In genomic region chr11:36349856-36350255, GRCm38 (mm10) we compare ENCODE assay signal across 18 mouse cellular contexts.
A peak's percentile ranks its signal among the peaks of the same experiment; 100 is the strongest.
DNase-seq lines count a peak whose midpoint lies in the region; ATAC-seq lines count a peak whose summit lies in the region.
"Had no signal": no experiment of that assay in that cellular context is flagged by ENCODE, and none has a peak within 500 bp of the region (broad histone marks: within the 10 kb centered on the region; RNA-seq: fewer than 3 reads in every experiment).

No protein-coding gene starts in this region.

- 38% methylated on average over 2 of the region's 2 CpGs for WGBS in kidney, embryonic 14.5 days
- WGBS in forebrain, embryonic 14.5 days: 2% methylated on average over 2 of the region's 2 CpGs

- no peaks in the 10 kb centered on the region for H3K4me1 ChIP-seq in kidney, embryonic 14.5 days (ENCODE audit: control insufficient read depth, insufficient read depth, low read length)
- H3K4me1 ChIP-seq in forebrain, embryonic 14.5 days (ENCODE audit: control insufficient read depth, insufficient read depth, low read length): peaks cover 5% of the 10 kb centered on the region
- H3K4me1 ChIP-seq: neural tube, embryonic 12.5 days had no signal

- H3K4me3 ChIP-seq in kidney, embryonic 14.5 days (ENCODE audit: low read length): no peak overlapping the region
- H3K4me3 ChIP-seq in forebrain, embryonic 14.5 days (ENCODE audit: low read depth, low read length): no peak overlapping the region
- H3K4me3 ChIP-seq: heart, adult 2 months; midbrain, embryonic 12.5 days; neural tube, embryonic 12.5 days had no signal

- H3K4me2 ChIP-seq in kidney, embryonic 14.5 days (replicated peaks; ENCODE audit: low read depth, low read length): no peak overlapping the region
- no peak overlapping the region for H3K4me2 ChIP-seq in forebrain, embryonic 14.5 days (ENCODE audit: low read length)
- H3K4me2 ChIP-seq: midbrain, embryonic 12.5 days; neural tube, embryonic 12.5 days had no signal

- H3K27me3 ChIP-seq in kidney, embryonic 14.5 days (ENCODE audit: control insufficient read depth, insufficient read depth, low read length): no peaks in the 10 kb centered on the region
- H3K27me3 ChIP-seq in forebrain, embryonic 14.5 days (replicated peaks; ENCODE audit: control insufficient read depth, insufficient read depth, low read length): no peaks in the 10 kb centered on the region
- H3K27me3 ChIP-seq: midbrain, embryonic 12.5 days; neural tube, embryonic 12.5 days had no signal

- no peak overlapping the region for H3K27ac ChIP-seq in kidney, embryonic 14.5 days (ENCODE audit: low read depth, low read length)
- no peak overlapping the region for H3K27ac ChIP-seq in forebrain, embryonic 14.5 days (ENCODE audit: low read depth, low read length)
- H3K27ac ChIP-seq: heart, adult 2 months; kidney, postnatal 0 days; liver, embryonic 14.5 days; midbrain, embryonic 12.5 days; neural tube, embryonic 12.5 days had no signal

- H3K36me3 ChIP-seq in kidney, embryonic 14.5 days (ENCODE audit: control insufficient read depth, insufficient read depth, low read length): no peaks in the 10 kb centered on the region
- H3K36me3 ChIP-seq in forebrain, embryonic 14.5 days (ENCODE audit: control insufficient read depth, insufficient read depth, low read length): no peaks in the 10 kb centered on the region
- H3K36me3 ChIP-seq: midbrain, embryonic 12.5 days; neural tube, embryonic 12.5 days had no signal

- DNase-seq in kidney, adult 9 months: no peak
- peak; percentile 18 for DNase-seq in cerebellum, adult 11 months
- DNase-seq in cerebellum, postnatal 10 days: peak; percentile 38 to 58
- DNase-seq in forebrain, embryonic 14.5 days (ENCODE audit: low spot score): peak; percentile 78
- DNase-seq in c-Kit-positive CD71-positive TER-119-positive erythroid progenitor cells, embryonic 14.5 days (ENCODE audit: low spot score): no peak
- no peak for DNase-seq in spleen, postnatal 4 days (ENCODE audit: low spot score in 2 of 2)
- no peak for DNase-seq in heart, postnatal 25 days (ENCODE audit: low spot score)
- DNase-seq: adrenal gland, postnatal 10 days; heart, adult 2 months; heart, postnatal 10 days; layer of hippocampus, adult 9-11 months; lung, postnatal 10 days; right cerebral cortex, adult 18-20 months had no signal

- H3K9me3 ChIP-seq in kidney, embryonic 14.5 days (ENCODE audit: control insufficient read depth, low read length): no peaks in the 10 kb centered on the region
- no peaks in the 10 kb centered on the region for H3K9me3 ChIP-seq in forebrain, embryonic 14.5 days (replicated peaks; ENCODE audit: control insufficient read depth, low read length)
- H3K9me3 ChIP-seq: midbrain, embryonic 12.5 days; neural tube, embryonic 12.5 days had no signal

- 0 out of 2 replicates have a peak, but pooled peaks have one; percentile 16 for ATAC-seq in kidney, embryonic 14.5 days (ENCODE audit: low FRiP score, low TSS enrichment)
- ATAC-seq in forebrain, embryonic 14.5 days: peak; percentile 76

- no peak overlapping the region for H3K9ac ChIP-seq in kidney, embryonic 14.5 days (ENCODE audit: low read depth, low read length)
- no peak overlapping the region for H3K9ac ChIP-seq in forebrain, embryonic 14.5 days (ENCODE audit: low read length)
- H3K9ac ChIP-seq: liver, embryonic 14.5 days; midbrain, embryonic 12.5 days; neural tube, embryonic 12.5 days had no signal

- intact Hi-C loops in heart, postnatal 25 days (cut with DNase I): no loop called here

Comparison
In these comparisons a context has a peak if more than half of its experiments do, and no peak if none do; other contexts are left out.
1. DNase-seq: peak in cerebellum, adult 11 months (single experiment), cerebellum, postnatal 10 days (2 of 2) and forebrain, embryonic 14.5 days (single experiment); none in kidney, adult 9 months (single experiment), c-Kit-positive CD71-positive TER-119-positive erythroid progenitor cells, embryonic 14.5 days (single experiment), spleen, postnatal 4 days (0 of 2) and heart, postnatal 25 days (single experiment).